Mouse (Mus musculus): ENCODE measurements around the gene Stard10. TPM values are rescaled to one million over a fixed set of nuclear protein-coding genes. Genes with fewer than 3 reads are reported as not detected.

Stard10 gene
- polyA plus RNA-seq, 1 experiment from 2014 or later = 12.3 TPM

- DNase-seq (ENCODE audit: low spot score) = no peak
Measured at GRCm38 (mm10) chr7:101395471-101395870, 78.6 kb downstream of the Stard10 start.

Other genes with a start within 250 kb of the Stard10 start
- 16.9 and 17.8 TPM in 2 replicates for gene Fchsd2, start 224.2 kb upstream of the Stard10 start, polyA plus RNA-seq (2015; fragmentation: Nextera tagmentation; extraction: Ambion mirVana)
- gene Atg16l2, start 14.8 kb upstream of the Stard10 start, polyA plus RNA-seq (2015; fragmentation: Nextera tagmentation; extraction: Ambion mirVana) = 28.5 and 29.7 TPM in 2 replicates
- gene Arap1, start 31.0 kb downstream of the Stard10 start, polyA plus RNA-seq (2015; fragmentation: Nextera tagmentation; extraction: Ambion mirVana) = 31.1 and 34.4 TPM in 2 replicates
- gene Gm45837, start 93.8 kb downstream of the Stard10 start, polyA plus RNA-seq (2015; fragmentation: Nextera tagmentation; extraction: Ambion mirVana) = 1.1 TPM in 1 of 2 replicates, not detected in the other
- 5.7 and 7.9 TPM in 2 replicates for gene Pde2a, start 104.6 kb downstream of the Stard10 start, polyA plus RNA-seq (2015; fragmentation: Nextera tagmentation; extraction: Ambion mirVana)